Mouse (Mus musculus) c-Kit-positive CD71-positive TER-119-negative erythroid progenitor cells, embryonic 14.5 days (primary cell): ENCODE measurements around the gene Fgf13.

Experiments
- DNase-seq: peaks from one replicate; pipeline ENCODE4 v3.0.0-alpha.2; 2013; ENCODE audit warnings: low read depth

The Fgf13 gene

DNA sequence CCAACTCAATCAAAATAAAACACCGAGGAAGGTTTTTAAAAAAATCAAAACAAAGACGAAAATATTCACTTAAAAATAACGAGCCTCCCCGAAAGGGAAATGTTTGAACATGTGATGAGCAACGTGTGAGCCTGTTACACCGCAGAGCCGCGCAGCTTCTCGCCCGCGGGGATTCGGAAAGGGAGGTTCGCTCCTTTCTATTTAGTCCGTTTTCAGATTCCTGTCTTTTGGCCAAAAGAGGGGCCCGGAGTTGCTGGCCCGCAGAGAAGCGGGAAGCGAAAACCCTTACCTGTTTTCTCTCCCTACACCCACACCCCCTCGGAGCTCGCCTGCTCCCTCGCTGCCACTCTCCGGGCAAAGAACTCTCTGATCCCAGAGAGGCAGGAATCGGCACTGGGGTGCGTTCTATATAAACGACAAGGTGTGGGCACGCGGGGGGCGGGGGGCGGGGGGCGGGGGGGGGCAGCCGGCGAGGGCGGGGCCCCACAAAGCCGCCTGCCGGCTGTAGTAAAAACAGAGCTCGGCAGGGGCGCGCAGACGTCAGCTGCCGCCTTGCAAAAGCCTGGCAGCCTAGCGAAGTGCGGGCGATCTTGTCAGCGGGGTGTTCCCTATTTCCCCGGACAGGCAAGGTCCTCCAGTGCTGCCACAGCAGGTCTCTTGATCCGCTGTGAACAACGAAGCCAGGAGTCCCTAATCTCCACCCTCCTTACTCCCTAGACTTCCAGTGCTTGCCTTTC is at the start of gene Fgf13:
TSS of gene Fgf13 (minus strand) at position 377 of the 737 bp plus-strand sequence.
- no peak for DNase-seq

DNA sequence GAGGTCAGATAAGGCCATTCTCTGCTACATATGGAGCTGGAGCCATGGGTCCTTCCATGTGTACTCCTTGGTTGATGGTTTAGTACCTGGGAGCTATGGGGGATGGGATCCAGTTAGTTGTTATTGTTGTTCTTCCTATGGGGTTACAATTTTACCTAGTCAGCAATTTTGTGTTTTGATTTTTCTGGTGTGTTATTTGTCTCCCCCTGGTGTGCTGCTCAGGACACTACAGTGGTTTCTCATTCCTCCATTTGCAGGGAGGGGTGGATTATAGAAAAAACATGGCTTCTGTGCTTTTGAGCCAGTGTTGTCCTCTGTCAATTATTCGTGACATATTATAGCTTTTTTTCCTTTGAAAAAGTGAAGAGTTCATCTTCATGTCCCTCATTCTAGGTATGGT is 38.7 kb upstream of the Fgf13 start:
- DNase-seq: no peak

DNA sequence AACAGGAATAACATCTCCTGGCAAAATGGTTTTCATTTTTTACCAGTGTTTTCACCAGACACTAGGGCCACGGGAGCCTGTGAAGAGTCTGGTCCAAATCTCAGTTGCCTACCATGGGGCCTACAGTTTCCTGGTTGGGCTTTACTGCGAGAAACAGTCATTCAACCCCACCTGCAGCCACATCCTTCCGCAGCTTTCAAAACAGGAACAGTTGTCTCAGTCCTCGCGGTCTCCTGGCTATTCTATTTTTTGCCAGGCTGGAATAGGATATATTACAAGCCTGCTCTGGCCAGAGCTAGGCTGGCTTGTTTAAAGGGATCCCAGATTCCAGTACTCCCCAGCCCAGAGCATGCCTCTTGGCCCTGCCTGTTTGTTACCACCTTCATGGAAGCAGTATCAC is 21.2 kb upstream of the Fgf13 start:
- DNase-seq: no peak

DNA sequence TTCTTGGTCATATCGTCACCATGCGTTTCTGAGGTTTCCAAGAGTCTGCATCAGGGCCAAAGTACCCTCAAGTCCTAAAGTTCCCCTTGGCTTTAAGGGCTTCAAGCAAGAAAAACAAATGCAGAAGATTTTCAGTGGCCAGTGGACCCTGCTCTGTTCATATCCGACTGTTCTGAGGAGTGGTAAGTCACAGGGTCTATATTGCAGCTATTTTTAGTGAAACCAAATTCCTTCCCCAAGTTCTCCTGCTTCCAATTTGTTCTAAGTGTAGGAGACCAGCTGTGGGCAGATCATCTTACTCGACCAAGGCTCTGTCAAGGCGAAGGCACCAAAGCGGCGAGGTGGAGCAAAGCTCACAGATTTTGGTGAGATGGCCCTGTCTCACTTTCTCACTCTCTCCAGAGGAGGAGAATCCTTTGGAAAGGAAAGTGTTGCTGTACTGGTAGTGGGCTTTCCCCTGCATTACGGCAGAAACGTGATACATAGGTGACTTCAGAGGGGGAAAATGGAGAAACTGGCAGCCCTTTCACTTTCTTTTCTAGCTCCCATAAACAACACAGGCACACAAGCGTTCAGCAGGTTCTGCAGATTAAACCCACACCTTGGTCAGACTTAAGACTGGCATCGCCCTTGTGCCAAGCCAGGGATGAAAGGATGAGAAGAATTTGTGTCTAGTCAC is 17.8 kb upstream of the Fgf13 start:
- no peak for DNase-seq

DNA sequence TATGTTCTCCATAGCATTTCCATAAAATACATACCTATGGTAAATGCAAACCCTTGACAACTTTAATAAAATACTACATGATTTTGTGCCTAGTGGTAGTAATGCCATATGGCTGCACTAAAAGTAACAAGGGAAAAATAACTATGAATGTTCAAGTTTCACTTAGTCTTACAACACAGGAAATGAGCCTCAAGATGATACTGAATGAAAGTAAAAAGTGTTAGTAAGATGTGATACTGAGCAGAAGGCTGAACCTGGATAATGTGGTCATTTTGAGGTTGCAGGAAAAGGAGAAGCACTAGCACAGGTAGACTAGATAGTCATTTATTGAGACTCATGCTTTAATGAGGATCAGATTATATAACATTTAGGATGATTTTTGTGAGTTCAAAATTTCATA is 16.2 kb upstream of the Fgf13 start:
- DNase-seq: no peak

DNA sequence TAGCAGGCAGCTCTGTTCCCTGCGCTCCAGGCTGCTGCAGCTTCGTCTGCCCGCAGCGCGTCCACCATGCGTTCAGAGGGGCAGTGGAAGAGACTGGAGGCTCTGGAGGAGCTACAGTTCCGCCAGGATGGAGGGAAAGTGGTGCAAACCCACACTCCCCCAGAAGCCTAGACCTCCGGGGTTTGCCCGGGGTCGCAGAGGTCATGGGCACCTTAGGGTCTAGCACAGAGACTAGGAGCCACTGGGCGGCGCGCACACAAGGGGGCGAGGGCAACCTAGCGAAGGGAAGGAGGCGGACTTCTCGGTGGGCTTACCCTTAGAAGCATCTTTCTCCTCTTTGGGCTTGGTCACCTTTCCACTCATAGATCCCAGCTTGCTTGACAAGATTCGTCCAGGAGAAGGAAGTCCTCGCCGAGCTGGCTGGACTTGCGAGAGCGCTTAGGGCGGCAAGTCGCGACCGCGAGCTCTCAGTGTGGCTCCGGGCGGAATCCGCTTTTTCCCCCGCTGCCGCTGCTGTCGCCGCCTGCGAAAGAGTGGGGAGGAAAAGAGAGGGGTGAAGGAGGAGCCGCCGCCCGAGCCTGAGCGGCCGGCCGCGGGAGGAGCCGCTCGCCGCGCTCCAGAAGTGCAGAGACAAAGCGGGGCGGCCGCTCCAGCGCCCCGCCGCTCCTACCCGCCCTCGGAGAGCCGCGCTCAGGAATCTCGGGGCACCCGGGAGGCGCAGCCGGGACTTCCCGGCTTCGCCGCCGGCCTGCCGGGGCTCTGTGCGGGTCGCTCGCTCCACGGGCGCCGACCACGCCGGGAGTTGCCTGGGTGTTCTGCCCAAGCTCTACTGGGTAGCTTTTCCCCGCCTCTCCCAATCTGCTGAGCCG is 811 bp downstream of the Fgf13 start:
- no peak for DNase-seq

DNA sequence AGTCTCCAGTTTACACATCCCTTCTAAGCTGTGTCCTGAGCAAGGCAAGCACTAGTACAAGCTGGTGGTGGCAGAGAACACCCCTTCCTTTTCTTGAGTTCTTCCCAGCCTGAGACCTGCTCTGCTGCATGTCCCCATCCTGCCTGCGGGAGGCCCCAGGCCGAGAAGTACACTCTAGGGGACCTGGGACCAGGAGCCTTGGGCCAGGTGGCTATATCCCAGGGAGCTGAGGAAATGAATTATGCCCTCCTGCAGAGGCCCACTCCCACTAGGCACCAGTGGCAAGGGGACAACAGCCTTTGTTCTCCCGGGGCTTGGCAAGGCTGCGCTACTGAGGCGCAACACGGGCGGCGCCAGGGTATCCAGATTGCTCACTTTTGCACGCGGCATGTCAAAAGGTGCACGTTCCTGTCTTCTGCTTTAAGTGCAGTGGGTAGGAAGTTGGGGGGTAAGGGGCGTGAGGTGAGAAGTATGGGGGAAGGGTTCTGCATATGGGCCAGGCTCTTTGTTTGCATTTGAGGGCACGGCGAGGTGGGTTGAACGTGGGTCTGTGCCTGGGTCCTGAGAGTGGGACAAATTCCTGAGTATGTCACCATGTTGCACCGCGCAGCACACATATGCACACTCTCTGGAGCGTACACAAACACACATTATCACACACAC is 1.7 kb downstream of the Fgf13 start:
- no peak for DNase-seq

DNA sequence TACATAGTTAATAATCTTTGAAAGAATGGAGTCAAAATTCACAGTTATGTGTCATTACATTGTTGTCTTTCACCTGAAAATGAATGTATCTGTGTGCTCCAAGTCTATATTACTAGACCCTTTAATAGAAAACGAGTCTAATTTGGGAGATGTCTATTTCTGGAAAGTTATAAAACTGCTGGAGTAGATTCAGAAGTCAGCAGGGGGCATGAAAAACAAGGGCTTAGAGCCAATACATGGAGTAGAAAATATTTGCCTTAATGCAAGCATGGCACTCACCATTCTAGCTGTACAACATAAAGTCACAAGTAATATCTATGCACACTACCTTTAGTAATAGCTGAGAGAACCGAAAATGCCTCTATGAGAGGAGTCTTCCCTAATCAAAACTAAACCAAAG is 19.9 kb downstream of the Fgf13 start:
- no peak for DNase-seq

DNA sequence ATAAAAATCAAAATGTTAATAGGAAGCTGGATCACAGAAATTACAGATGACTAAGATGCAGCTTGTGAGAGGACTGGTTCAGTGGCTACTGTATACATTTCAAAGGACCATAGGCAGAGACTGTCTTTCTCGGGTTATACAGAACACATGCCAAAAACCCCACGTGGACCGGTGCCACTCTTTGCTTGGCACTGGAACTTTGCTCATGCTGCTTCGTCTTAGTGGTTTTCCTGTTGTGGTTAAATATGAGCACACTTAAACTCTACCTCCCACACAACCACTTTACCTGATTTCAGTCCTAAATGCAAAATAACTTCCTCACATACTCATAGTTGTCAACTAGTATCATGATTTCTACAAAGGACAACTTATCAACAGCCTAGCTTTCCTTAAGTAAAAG is 59.6 kb downstream of the Fgf13 start:
- DNase-seq: no peak

DNA sequence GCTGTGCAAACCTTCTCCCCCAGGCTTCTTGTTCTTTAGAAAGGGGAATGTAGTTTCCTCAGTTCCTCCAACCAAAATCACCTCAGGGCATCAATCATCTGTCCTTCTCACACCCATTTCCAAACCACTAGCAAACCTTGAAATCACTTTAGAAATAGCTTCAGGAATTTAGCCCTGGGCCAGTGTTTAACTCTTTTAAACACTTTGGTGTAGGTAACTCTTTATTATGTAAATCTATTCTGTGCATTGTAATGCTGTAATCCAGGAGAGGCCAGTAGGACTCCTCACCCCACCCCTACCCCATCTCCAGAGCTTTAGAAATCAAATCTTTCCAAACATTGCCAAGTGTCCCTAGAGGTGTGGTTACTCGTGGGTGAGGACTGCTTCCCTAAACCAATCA is 74.5 kb downstream of the Fgf13 start:
- no peak for DNase-seq

DNA sequence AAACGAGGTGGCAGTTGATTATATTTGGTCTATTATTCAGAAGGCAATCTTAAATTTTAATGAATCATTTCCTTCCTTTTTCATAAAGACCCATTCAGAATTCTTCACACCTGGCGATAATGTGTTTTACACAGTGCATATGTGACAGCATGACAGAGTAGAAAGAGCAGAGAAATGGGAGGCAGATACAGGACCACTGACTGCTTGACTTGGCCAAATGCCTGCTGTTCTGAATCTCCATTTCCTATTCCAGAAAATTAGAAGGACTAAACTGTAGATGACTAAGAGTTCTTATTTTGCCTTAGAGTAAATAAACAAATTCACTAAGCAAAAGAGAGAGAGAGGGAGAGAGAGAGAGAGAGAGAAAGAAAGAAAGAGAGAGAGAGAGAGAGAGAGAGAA is 82.4 kb downstream of the Fgf13 start:
- DNase-seq: no peak

DNA sequence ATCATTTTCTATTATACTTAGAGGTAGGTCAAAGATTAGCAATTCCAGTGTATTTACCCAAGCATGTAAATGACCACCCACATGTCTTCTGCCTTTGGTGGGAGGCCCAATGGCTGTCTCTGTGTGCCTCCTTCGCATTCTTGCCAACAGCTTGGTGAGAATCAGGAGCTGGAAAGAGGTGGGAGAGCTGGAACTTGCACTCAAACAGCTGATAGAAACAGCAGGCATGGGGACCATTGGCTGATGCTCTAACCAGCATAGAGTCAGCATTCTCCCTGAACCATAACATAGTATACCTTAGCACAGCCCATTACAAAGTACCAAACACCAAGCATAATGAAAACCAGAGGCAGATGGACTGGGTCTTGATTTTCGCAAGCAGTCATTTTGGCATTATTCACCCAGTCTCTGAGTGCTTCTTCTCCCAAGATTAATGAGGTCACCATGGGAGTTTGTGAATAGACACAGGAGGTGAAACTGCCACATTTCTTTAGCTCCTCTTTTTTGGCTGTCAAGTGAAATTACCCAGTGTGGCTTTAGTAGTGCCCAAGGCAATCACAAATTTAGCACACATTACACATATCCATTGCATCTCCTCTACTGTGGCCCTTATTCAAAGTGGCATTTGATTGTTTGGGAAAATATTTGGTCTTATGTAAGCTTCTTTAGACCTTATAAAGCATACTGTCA is 165.1 kb downstream of the Fgf13 start:
- no peak for DNase-seq

DNA sequence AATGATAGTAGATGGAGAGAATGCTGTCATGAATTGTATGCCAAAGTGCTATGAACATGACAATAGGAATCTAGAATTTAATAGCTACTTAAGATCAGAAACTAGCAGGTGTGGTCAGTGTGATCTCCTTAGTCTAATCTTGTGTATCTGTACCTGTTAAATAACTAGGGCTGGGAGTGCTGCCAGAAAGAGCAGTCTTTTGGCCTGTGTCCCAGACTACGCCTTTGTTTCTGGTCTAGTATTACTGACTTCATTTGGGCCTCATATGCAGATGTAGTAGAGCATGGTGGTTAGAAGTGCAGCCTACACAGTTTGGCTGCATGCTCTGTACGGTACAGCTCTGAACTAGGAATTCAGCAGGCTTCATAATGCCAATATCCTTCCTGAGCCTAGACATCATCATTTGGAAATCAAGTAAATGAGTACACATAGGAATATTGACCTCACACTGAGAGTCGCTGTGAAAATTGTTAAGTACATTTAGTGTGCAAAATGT is 276.9 kb downstream of the Fgf13 start:
- DNase-seq: no peak

DNA sequence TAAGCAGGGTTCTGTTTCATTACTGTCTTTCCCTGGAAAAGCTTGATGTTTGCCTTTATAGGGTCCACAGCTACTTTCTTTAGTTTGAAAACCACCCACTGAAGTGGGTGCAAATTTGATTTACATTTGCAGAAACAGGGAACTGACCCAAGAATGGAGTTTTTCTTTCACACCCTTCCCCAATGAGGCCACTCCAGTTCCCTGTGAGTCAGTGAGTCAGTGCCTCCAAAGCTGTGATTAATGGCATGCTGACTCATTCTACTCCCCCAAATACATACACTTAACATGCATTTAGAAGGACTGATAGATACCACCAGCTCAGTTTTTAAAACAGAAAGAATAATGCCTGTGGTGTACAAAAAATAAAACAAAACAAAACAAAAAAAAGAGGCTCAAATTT is 316.3 kb downstream of the Fgf13 start:
- no peak for DNase-seq

DNA sequence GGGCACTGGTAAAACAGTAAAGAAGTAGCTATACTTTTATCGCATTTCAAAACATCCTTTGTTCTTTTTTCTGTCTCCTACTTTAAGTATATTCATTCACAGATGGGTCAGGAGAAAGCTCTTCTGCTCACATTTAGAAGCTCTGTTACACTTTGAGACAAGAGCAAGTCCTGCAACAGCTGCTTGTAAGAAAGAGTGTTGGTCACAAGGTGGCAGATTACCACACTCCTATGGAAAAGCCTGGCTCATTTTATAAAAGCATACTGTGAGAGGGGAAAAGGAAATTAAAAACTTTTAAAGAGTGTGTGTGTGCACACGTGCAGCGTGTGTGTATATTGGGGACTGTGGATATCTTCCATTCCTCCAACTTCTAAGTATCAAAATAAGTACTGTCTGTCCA is 324.1 kb downstream of the Fgf13 start:
- no peak for DNase-seq

DNA sequence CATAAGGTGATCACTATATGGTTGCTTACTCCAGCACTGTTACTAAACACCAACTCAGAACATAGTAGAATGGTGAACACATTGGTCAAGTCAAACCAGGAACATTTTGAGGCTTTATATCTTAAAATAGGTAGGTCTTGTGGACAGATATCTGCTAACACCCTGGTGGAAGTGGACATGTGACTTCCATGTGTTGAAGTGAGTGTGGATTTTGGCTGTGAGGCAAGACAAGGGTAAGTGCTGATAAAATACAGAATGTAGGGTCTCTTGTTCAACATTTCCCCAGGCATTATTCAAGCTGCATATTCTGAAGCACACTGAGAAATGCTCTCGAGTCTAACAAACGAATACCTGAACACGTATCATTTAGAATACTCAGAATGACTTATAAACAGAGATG is 324.7 kb downstream of the Fgf13 start:
- DNase-seq: no peak

DNA sequence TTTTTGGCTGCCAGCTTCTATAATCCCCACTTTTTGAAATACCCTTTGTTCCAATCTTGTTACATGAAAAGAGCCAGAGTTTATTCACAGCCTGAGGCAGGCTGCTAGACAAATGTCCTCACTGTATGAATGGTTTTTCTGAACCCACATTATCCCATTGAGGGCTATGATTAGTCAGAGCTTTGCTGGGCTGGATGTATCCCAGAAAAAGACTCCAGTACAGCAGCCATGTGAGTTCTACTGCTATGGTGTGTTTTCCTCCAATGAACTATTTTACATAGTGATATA is 326.5 kb downstream of the Fgf13 start:
- no peak for DNase-seq

DNA sequence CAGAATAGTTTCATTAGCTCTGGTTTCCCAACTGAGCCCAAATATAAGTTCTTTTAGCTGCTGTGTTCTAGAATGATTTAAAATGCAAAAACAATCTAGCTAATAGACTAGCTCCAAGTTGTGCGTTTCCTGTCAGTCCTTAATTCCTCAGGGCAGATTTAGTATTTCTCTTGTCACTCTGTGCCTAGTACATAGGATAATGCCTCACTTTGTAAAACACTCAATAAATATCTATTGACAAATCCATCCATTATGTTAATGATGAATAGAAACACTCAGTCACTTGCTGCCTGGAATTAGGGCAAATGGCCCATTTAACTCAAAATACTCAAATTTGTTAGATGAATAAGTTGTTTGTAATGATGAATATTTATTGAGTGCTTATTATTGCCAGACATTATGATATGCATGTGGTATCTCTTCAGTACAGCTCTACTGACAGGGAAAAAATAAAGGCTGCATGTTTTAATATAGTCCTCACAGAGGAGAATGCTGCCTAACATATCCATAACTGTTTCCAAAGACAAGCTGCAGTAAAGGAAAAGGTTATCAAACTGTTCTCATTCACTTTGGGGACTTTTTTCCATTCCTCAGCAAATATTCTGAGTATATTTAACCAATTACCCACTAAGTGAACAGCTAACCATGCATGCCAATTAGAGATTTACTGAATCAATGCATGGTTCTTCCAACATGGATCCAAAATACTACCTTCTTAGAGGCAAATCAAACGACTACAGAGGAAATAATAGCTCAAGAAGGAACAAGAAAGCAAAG is 327.0 kb downstream of the Fgf13 start:
- no peak for DNase-seq

DNA sequence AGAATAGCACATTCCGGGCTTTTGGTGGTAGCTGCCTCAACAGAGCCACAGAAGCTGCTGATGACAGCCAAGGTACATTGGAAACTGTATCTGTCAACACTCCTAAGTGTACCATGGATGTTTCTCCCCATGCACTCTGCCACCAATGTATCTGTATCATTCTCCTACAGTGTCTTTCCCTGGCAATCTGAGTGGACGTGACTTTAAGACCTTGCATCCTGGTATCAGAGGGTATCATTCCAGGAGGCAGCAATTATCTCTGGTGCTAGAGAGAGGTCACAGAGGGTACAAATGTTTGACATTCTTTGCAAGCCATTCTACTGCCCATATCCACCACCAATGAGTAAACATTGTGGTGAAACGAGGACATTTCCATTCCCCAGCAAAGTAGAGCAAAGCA is 347.2 kb downstream of the Fgf13 start:
- DNase-seq: no peak

DNA sequence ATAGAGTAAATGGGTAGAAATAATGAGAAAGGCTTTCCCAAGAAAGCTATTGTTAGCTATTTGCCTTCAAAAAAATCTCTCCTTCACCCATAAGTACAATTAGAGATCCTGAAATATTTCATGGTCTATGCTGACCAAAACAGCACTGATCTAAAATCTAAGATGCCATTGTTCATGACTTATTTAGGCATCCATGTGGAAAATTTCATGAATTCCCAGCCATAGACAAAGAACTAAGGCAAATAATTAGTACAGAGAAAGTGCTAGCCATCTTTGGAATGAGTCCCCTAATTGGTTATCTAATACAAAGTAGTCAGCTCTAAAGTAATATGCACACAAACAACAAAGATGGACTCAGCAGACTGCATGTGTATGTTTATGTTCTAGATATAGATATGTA is 366.7 kb downstream of the Fgf13 start:
- DNase-seq: no peak

DNA sequence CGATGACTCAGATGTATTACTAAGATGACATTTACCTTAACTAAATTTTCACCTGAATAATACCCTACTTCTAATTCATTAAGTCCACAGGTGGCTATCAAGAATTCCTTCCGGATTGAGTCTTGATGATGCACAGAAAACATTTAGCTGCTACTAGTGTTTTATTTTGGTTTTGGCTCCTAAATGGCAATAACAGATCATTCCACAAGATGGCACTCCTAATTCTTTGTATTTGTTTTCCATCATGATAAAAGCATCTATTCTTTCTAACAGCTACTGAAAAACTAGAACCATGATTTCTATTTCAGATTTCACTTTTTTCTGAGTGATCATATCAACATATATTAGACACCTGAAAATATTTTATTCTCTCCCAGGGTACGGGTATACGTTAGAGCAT is 373.7 kb downstream of the Fgf13 start:
- DNase-seq: no peak
